ENCODE assay signal across 24 mouse cellular contexts in genomic region chr3:94796181-94796580, GRCm38 (mm10). TPM values are rescaled to one million over a fixed set of nuclear protein-coding genes. Genes with fewer than 3 reads are reported as not detected.
"Had no signal": no experiment of that assay in that cellular context is flagged by ENCODE, and none has a peak within 500 bp of the region (broad histone marks: within the 10 kb centered on the region; RNA-seq: fewer than 3 reads in every experiment).

No protein-coding gene starts in this region.

- H3K4me3 ChIP-seq: gastrocnemius, adult 2 months; heart, embryonic 10.5 days; heart, embryonic 12.5 days; hindbrain, embryonic 13.5 days; hindbrain, embryonic 15.5 days; intestine, embryonic 15.5 days; layer of hippocampus, adult 2 months; left cerebral cortex, adult 2 months; limb, embryonic 10.5 days; limb, embryonic 12.5 days had no signal

- H3K4me1 ChIP-seq: hindbrain, embryonic 13.5 days; hindbrain, embryonic 15.5 days; intestine, embryonic 15.5 days; limb, embryonic 10.5 days had no signal

- H3K4me2 ChIP-seq: heart, embryonic 12.5 days; hindbrain, embryonic 13.5 days; hindbrain, embryonic 15.5 days; intestine, embryonic 15.5 days; limb, embryonic 12.5 days; liver, embryonic 11.5 days had no signal

- DNase-seq: gastrocnemius, adult 2 months; gastrocnemius, postnatal 10 days; gastrocnemius, postnatal 25 days; heart, adult 18-20 months; heart, postnatal 10 days; heart, postnatal 4 days; kidney, adult 18-20 months; kidney, adult 8-10 months; kidney, postnatal 10 days; kidney, postnatal 25 days; kidney, postnatal 4 days; liver had no signal

- ATAC-seq: inflammation-experienced regulatory T-cells, adult 6 months; intestine, embryonic 15.5 days; intestine, postnatal 0 days had no signal

- H3K27me3 ChIP-seq: heart, embryonic 12.5 days; hindbrain, embryonic 13.5 days; hindbrain, embryonic 15.5 days; intestine, embryonic 15.5 days; limb, embryonic 12.5 days had no signal

- H3K27ac ChIP-seq: gastrocnemius, adult 2 months; heart, embryonic 10.5 days; hindbrain, embryonic 13.5 days; hindbrain, embryonic 15.5 days; intestine, embryonic 15.5 days; layer of hippocampus, adult 2 months; left cerebral cortex, adult 2 months; limb, embryonic 10.5 days; limb, embryonic 12.5 days had no signal

- H3K9ac ChIP-seq: heart, embryonic 12.5 days; hindbrain, embryonic 13.5 days; hindbrain, embryonic 15.5 days; intestine, embryonic 15.5 days; limb, embryonic 12.5 days had no signal

- H3K9me3 ChIP-seq: heart, embryonic 10.5 days; heart, embryonic 12.5 days; hindbrain, embryonic 13.5 days; hindbrain, embryonic 15.5 days; intestine, embryonic 15.5 days; limb, embryonic 10.5 days had no signal

- H3K36me3 ChIP-seq: heart, embryonic 10.5 days; heart, embryonic 12.5 days; hindbrain, embryonic 13.5 days; hindbrain, embryonic 15.5 days; intestine, embryonic 15.5 days; limb, embryonic 10.5 days; limb, embryonic 12.5 days had no signal

RNA-seq across cellular contexts. Expression of gene Cgn, which starts 9.9 kb away (rescaled TPM):
- total RNA-seq: gastrocnemius, postnatal 25 days had no signal
